Mouse (Mus musculus) macrophage (primary cell): ENCODE results near the gene Fgf11. TPM values are rescaled to one million over a fixed set of nuclear protein-coding genes. Genes with fewer than 3 reads are reported as not detected.

Source experiments
- H3K27ac ChIP-seq: fragments of 350-480 bp; formaldehyde crosslinking; 2 replicates; pipeline ENCODE4 v1.9.0; 2021
- H3K36me3 ChIP-seq: fragments of 350-480 bp; formaldehyde crosslinking; 2 replicates; pipeline ENCODE4 v1.9.0; 2021; ENCODE audit errors: inconsistent target
- H3K4me3 ChIP-seq: fragments of 350-480 bp; formaldehyde crosslinking; 2 replicates; pipeline ENCODE4 v1.9.0; 2021; ENCODE audit errors: inconsistent target
- H3K79me2 ChIP-seq: fragments of 350-480 bp; formaldehyde crosslinking; 2 replicates; pipeline ENCODE4 v1.9.0; 2021; ENCODE audit errors: inconsistent target
- WGBS: methylation state at CpG from one replicate; pipeline ENCODE4 v1.1.7; 2026; ENCODE audit warnings: inconsistent platforms; ENCODE audit not compliant: missing documents; 5-methylcytosine and 5-hydroxymethylcytosine counted together
- polyA plus RNA-seq: library from polyadenylated mRNA; stranded (reverse); fragments of 250-400 nt; gene quantifications from 3 replicates; pipeline ENCODE4 v1.2.4, GENCODE M21; 2018; ENCODE audit warnings: inconsistent platforms

Fgf11 gene
- polyA plus RNA-seq, 1 experiment from 2014 or later, result 2.7 TPM

DNA sequence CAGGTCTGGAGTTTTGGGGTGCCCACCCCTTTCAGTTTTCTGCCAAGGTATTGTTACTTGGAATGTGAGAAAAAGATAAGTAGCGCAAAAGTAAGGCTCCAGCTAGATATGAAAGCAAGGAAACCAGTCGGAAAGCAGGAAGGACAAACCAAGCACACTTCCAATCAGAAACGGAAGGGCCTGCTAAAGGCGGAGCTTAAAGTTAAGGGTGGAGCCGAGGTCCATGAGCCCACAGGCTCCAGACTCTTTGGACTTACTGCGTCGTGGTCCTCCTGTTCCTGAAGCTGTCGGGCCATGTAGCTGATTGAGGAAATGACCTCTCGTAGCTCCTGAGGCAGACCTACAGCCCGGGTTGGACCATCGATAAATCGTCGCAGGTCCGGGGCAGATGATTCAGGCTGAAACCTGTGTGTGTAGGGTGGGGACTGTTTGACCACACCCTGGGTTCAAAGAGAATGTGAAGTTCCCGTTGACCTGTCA lies 16.8 kb downstream of the Fgf11 start:
- WGBS, result 44% methylated on average over 14 of the region's 15 CpGs
- no peaks in the 10 kb centered on the region for H3K79me2 ChIP-seq
- H3K27ac ChIP-seq, result no peak overlapping the region
- H3K36me3 ChIP-seq, result no peaks in the 10 kb centered on the region
- no peak overlapping the region for H3K4me3 ChIP-seq

DNA sequence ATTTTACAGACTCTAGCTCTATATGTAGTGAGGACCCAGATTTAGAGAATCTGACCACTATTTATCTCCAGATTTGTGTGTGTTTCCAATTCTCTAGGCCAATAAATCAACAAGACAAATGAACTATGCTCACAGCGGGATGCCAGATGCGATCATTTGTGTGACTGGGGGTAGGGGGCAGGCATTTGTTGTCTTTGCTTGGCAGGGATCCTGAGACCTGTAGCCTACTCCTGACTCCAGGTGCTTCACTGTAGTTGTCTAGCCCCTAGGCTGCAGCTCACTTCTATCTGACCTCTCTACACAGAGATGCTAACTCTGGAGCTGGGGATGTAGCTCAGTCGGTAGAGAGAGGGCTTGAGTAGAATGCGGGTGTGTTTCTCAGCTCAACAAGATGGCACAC lies 19.8 kb downstream of the Fgf11 start:
- Histone ChIP-seq H3K79me2 (no peaks in the 10 kb centered on the region), H3K36me3 (0 out of 2 replicates have a peak, but pooled peaks cover 2% of the 10 kb centered on the region), H3K4me3 (no peak overlapping the region), H3K27ac (no peak overlapping the region)
- 85% methylated on average over 4 of the region's 4 CpGs for WGBS

DNA sequence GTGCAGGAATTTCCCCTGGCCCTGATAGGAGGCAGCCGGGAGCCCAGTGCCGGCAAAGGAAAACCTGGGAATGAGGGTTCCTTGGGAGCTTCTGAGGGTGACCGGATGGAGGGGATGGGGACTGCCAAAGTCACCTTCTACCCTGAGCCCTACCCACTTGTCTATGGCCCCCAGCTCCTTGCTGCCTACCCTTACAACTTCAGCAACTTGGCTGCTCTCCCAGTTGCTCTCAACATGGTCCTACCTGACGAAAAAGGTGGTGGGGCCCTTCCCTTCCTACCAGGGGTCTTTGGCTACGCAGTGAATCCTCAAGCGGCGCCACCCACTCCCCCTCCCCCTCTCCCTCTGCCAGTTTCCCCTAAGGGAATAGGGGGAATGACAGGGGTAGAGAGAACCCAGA lies 22.7 kb downstream of the Fgf11 start:
- Histone ChIP-seq H3K27ac (no peak overlapping the region), H3K4me3 (no peak overlapping the region), H3K36me3 (peaks cover 14% of the 10 kb centered on the region; the same call in 1 of the 2 replicates), H3K79me2 (no peaks in the 10 kb centered on the region)
- 90% methylated on average over 7 of the region's 7 CpGs for WGBS

DNA sequence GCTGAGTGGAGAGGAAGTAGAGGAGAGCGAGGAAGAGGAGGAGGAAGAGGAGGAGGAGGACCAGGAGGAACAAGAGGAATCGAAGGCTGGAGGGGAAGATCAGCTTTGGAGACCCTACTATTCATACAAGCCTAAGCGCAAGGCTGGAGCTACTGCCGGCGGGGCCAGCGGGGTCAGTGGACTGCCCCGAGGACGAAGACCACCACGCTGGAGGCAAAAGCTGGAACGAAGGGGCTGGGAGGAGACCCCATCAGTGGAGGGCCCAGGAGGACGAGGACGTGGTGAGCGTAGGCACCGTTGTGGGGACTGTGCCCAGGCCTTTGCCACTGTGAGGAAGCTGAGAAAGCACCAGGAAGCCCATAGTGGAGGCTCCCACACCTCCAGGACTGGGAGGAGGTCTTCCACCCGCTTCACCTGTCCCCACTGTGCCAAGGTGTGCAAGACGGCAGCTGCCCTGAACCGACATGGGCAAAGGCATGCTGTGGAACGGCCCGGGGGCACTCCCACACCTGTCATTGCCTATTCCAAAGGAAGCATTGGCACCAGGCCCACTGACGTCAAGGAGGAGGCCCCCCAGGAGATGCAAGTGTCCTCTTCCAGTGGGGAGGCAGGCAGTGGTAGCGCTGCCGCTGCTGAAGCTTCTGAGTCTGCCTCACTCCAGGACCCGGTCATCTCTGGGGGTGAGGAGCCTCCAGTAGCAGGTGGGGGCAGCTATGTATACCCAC lies 23.2 kb downstream of the Fgf11 start:
- no peak overlapping the region for H3K27ac ChIP-seq
- H3K36me3 ChIP-seq, result peaks cover 14% of the 10 kb centered on the region; the same call in 1 of the 2 replicates
- H3K79me2 ChIP-seq, result no peaks in the 10 kb centered on the region
- H3K4me3 ChIP-seq, result no peak overlapping the region
- 84% methylated on average over 23 of the region's 23 CpGs for WGBS

DNA sequence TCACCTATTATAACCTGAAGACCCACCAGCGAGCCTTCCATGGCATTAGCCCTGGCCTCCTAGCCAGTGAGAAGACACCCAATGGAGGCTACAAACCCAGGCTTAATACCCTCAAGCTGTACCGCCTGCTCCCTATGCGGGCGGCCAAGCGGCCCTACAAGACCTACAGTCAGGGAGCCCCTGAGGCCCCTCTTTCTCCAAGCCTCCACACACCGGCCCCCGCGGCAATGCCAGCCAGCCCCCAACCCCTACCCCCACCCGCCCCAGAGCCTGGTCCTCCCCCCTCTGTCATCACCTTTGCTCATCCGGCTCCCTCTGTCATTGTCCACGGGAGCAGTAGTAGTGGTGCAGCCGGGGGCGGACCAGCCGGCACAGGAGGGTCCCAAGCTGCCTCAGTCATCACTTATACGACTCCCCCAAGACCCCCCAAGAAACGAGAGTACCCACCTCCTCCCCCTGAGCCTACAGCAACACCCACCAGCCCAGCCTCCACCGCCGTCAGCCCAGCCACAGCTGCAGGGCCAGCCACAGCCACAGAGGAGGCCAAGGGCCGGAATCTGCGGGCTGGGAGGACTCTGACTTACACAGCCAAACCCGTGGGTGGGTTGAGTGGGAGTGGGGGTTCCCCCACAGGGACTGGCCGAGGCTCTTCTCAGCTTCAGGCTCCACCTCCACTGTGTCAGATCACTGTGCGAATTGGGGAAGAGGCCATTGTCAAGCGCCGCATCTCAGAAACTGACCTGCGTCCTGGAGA lies 24.0 kb downstream of the Fgf11 start:
- Histone ChIP-seq H3K4me3 (no peak overlapping the region), H3K27ac (no peak overlapping the region), H3K36me3 (peaks cover 14% of the 10 kb centered on the region; the same call in 1 of the 2 replicates), H3K79me2 (no peaks in the 10 kb centered on the region)
- WGBS, result 77% methylated on average over 23 of the region's 26 CpGs

DNA sequence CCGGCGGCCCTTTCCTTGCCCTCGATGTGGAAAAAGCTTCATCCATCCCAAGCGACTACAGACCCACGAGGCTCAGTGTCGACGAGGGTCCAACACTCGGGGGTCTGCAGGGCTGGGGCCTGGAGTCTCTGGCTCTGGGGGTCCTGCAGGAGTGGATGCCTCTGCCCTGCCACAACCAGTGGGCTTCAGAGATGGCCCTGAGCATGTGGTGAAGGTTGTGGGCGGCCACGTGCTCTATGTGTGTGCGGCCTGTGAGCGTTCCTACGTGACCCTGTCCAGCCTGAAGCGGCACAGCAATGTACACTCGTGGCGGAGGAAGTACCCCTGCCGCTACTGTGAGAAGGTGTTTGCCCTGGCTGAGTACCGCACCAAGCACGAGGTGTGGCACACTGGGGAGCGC lies 25.2 kb downstream of the Fgf11 start:
- WGBS, result 90% methylated on average over 19 of the region's 20 CpGs
- H3K4me3 ChIP-seq, result no peak overlapping the region
- peaks cover 14% of the 10 kb centered on the region; the same call in 1 of the 2 replicates for H3K36me3 ChIP-seq

DNA sequence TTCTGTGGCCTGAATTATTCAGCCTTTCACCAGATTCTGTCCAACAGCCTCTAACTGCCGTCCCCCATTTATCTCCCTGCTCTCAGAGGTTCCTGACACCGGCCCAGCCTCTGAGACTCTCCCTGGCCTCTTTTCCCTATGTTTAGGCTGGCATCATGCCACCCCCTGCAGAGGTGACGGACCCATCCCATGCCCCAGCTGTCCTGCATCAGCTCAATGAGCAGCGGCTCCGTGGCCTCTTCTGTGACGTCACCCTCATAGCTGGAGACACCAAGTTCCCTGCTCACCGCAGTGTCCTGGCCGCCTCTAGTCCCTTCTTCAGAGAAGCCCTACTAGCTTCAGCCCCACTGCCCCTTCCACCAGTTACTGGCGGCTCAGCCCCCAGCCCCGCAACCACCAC lies 25.9 kb downstream of the Fgf11 start:
- Histone ChIP-seq H3K36me3 (peaks cover 14% of the 10 kb centered on the region; the same call in 1 of the 2 replicates), H3K79me2 (peaks cover 3% of the 10 kb centered on the region), H3K4me3 (no peak overlapping the region), H3K27ac (no peak overlapping the region)
- WGBS, result 93% methylated on average over 10 of the region's 10 CpGs

More for the DNA sequence above, 25.2 kb downstream of the Fgf11 start:
- H3K79me2 ChIP-seq, result no peaks in the 10 kb centered on the region; the same call in 1 of the 2 replicates
- H3K27ac ChIP-seq, result no peak overlapping the region

DNA sequence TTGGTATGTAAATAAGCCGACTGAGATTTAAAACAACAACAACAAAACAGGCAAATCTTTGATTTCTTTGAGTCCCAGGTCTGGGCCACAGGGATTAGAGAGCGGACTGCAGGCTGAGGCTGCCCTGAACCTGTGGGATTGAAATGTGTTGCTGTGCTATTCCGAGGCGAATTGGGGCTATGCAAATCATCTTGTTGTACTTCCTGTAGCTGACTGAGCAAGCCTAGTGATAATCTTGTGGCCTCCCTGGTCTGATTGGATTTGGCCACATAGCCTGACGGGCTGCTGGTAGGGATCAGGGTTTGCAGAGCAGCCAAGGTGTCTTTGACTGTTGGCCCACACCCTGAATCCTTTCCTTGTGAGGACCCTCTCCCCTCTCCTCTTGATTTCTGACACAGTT lies 26.7 kb downstream of the Fgf11 start:
- H3K36me3 ChIP-seq, result peaks cover 14% of the 10 kb centered on the region; the same call in 1 of the 2 replicates
- WGBS, result 63% methylated on average over 5 of the region's 5 CpGs
- no peak overlapping the region for H3K27ac ChIP-seq
- H3K79me2 ChIP-seq, result peaks cover 10% of the 10 kb centered on the region
- H3K4me3 ChIP-seq, result no peak overlapping the region

DNA sequence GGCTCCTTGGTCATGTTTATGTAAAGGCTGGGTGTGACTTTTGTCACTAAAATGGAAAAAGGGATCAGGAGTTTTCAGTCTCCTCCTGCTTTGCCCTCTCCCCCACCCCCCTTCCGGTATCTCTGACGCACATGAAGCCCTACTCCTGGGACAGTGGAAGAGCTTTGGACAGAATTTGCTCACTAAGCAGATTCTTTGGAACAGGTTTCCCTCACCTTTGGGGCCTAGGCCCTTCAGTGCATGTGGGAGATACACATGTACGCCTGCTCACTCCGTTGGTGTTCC lies 34.1 kb downstream of the Fgf11 start:
- Histone ChIP-seq H3K79me2 (peaks cover 46% of the 10 kb centered on the region), H3K27ac (no peak overlapping the region), H3K4me3 (no peak overlapping the region), H3K36me3 (no peaks in the 10 kb centered on the region)
- WGBS, result 92% methylated on average over 4 of the region's 4 CpGs

DNA sequence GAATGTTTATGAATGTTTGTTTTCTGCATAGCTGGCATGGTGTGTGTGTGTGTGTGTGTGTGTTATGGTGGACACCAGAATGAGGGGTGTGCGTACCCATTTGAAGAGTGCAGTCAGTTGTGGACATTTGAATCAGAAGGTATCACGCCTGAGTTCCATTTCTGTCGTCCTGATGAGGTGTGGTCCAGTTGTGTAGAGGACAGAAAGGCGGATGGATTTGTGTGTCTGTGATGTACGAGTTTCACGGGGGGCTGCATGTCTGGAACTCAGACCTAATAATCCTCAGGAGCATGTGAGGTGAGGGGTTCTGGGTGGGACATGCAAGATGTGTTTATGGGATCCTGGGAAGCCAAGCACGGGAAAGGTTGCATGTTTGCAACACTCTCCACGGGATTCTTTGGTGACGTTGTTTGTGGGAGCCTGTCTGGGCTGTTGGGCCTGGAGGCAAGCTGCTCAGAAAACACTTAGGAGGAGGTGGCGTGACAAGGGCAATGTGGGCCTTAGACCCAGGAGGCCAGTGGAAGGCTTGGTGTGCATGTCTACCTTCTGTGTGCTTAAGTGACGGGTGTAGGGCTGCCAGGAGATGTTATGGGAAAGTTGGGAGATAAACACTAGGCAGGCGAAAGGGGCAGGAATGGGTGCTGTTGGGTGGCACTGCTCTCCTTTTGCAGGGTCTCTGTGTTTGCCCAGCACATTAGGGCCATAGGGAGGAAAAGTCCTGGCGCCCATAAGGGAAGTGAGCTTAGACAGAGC lies 34.6 kb downstream of the Fgf11 start:
- Histone ChIP-seq H3K36me3 (no peaks in the 10 kb centered on the region), H3K4me3 (peak overlapping the region; percentile 53), H3K79me2 (peaks cover 46% of the 10 kb centered on the region), H3K27ac (no peak overlapping the region)
- WGBS, result 91% methylated on average over 13 of the region's 13 CpGs

DNA sequence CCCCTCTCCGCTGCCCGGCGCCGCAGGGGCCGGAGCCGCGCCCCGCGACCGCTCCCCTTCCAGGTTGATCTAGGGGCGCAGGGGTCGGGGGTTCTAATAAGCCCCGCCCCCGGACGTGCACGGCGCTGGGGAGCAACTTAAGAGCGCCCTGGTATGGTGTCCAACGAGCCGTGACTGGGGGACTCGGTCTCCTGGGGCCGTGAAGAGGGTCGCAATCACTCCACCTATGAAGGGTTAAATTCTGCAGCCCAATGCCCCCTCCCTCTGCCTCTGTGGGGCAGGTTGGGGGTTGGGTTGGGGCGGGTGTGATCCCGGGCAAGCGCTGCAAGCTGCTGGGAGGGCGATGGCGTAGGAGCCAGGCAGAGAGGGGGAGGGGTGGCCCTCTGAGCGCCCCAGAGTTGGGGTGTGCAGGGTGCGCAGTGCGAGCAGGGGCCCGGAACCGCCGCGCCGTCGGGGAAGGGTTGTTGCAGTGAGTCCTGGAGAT lies 35.5 kb downstream of the Fgf11 start:
- 1% methylated on average over 36 of the region's 37 CpGs for WGBS
- Histone ChIP-seq H3K27ac (no peak overlapping the region), H3K4me3 (peak overlapping the region; percentile 53), H3K79me2 (peaks cover 46% of the 10 kb centered on the region), H3K36me3 (no peaks in the 10 kb centered on the region)

DNA sequence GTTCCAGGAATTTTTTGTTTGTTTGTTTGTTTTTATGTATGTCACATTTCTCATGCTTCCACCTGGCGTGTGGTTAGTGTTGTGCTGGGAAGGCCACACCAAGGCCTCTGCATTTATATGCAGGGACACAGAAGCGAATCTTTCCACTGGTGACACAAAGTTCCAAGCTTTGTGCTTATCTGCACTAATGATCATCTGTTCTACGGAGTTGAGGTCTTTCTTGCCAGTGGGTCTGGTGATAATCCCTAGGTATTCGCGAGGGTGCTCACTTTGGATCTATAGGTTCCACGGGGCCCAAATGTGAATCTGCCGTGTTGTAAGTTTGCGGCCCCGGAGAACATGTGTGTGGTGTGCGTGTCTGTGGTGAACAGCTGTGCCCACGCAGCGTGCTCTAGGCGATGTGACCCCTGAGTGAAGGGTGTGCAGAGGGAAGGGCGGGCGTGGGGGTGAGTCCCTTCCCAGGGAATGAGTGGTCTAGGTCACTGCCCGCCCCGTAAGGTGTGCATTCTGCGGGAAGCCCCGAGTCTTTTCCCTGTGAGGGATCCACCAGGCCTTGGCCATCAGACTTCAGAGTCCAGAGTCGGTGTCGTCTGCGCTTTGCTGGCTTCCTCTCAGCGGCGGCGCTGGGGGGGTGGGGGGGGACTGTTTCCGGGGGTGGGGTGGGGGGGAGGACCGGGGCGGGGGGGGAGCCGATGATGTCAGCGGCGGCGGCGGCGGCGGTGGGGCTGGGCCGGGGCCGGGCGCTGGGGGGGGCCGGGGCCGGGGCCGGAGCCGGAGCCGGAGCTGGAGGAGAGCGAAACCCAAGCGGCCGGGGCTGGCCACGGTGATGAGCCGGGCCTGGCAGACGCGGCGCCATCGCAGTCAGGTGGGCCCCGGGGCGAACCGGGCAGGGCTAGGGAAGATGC lies 36.2 kb downstream of the Fgf11 start, which contains the start of gene Zbtb4:
Zbtb4 (plus strand) TSS at position 692 of the 905 bp plus-strand sequence.
- Histone ChIP-seq H3K79me2 (peaks cover 40% of the 10 kb centered on the region), H3K4me3 (peak within 1 kb of the TSS; percentile 53), H3K36me3 (no peaks in the 10 kb centered on the region), H3K27ac (no peak within 1 kb of the TSS)
- WGBS, result 27% methylated on average over 16 of the region's 55 CpGs

DNA sequence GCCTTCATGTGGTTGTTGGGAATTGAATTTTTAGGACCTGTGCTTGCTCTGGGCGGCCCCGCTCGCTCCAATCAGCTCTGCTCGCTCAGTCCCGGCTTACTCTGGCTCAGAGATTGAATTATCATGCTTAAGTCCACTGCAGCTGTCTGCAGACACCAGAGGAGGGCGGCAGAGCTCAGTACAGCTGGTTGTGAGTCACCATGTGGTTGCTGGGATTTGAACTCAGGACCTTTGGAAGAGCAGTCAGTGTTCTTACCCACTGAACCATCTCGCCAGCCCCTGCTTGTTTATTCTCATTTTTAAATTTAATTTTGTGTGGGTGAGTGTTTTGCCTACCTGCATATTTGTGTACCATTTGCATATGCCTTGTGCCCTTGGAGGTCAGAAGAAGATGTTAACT lies 38.1 kb downstream of the Fgf11 start:
- Histone ChIP-seq H3K27ac (no peak overlapping the region), H3K79me2 (peaks cover 22% of the 10 kb centered on the region), H3K36me3 (no peaks in the 10 kb centered on the region), H3K4me3 (no peak overlapping the region)
- WGBS, result 90% methylated on average over 7 of the region's 7 CpGs

DNA sequence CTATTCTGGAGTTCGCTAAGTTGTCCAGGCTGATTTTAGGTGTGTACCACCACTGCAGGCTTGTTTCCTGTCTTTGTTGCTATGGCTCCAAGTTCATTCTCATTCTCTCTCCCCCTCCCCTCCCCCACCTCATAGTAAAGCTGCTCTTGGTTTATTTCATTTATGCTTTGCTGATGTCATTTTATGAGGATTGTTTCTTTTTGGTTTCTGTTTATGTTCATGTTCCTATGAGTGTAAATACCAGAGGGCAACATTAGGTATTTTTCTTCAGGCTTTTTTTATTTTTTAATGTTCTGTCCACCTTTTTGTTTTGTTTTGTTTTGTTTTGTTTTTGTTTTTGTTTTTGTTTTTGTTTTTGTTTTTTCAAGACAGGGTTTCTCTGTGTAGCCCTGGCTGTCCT lies 39.8 kb downstream of the Fgf11 start, which contains the start of gene Slc35g3:
Slc35g3 (minus strand) TSS at position 101 of the 400 bp plus-strand sequence.
- H3K36me3 ChIP-seq, result no peaks in the 10 kb centered on the region
- peaks cover 15% of the 10 kb centered on the region for H3K79me2 ChIP-seq
- WGBS, result 67% methylated on average over 1 of the region's 1 CpGs
- H3K27ac ChIP-seq, result no peak within 1 kb of the TSS
- no peak within 1 kb of the TSS for H3K4me3 ChIP-seq
